In genomic region chr9:14207561-14207936, GRCm38 (mm10) we compare ENCODE assay signal across 10 mouse cellular contexts.
DNase-seq lines count a peak whose midpoint lies in the region; ATAC-seq lines count a peak whose summit lies in the region.
"Had no signal": no experiment of that assay in that cellular context is flagged by ENCODE, and none has a peak within 500 bp of the region (broad histone marks: within the 10 kb centered on the region; RNA-seq: fewer than 3 reads in every experiment).

No protein-coding gene starts in this region.

- H3K4me1 ChIP-seq in heart, embryonic 11.5 days (ENCODE audit: control insufficient read depth, insufficient read depth, low read length) = no peaks in the 10 kb centered on the region
- H3K4me1 ChIP-seq in heart, embryonic 16.5 days (ENCODE audit: control insufficient read depth, insufficient read depth, low read length) = peaks cover 2% of the 10 kb centered on the region; the same call in 1 of the 2 replicates
- peaks cover 20% of the 10 kb centered on the region for H3K4me1 ChIP-seq in kidney, embryonic 16.5 days (ENCODE audit: insufficient read depth, low read length)

- no peaks in the 10 kb centered on the region for H3K36me3 ChIP-seq in heart, embryonic 11.5 days (ENCODE audit: control insufficient read depth, insufficient read depth, low read length)
- no peaks in the 10 kb centered on the region for H3K36me3 ChIP-seq in heart, embryonic 16.5 days (ENCODE audit: control insufficient read depth, insufficient read depth)
- H3K36me3 ChIP-seq in kidney, embryonic 16.5 days (ENCODE audit: insufficient read depth, low read length) = no peaks in the 10 kb centered on the region
- H3K36me3 ChIP-seq: limb, embryonic 13.5 days had no signal

- no peaks in the 10 kb centered on the region for H3K27me3 ChIP-seq in heart, embryonic 11.5 days (ENCODE audit: control insufficient read depth, insufficient read depth, low read length)
- H3K27me3 ChIP-seq in heart, embryonic 16.5 days (ENCODE audit: control insufficient read depth, insufficient read depth, low read length) = no peaks in the 10 kb centered on the region
- no peaks in the 10 kb centered on the region for H3K27me3 ChIP-seq in kidney, embryonic 16.5 days (ENCODE audit: insufficient read depth, low read length)
- H3K27me3 ChIP-seq: limb, embryonic 13.5 days had no signal

- peak; percentile 46 for DNase-seq in heart, adult 8-10 months (ENCODE audit: low spot score)
- peak; percentile 70 for DNase-seq in lung, postnatal 36 days
- no peak for DNase-seq in c-Kit-positive CD71-positive TER-119-positive erythroid progenitor cells, embryonic 14.5 days (ENCODE audit: low spot score)
- DNase-seq in cerebellum, adult 9-10 months = no peak
- DNase-seq in frontal cortex, postnatal 14 days (ENCODE audit: low spot score in 2 of 2) = no peak
- DNase-seq: B cell, adult 2 months had no signal

- no peak overlapping the region for H3K4me2 ChIP-seq in heart, embryonic 11.5 days
- no peak overlapping the region for H3K4me2 ChIP-seq in heart, embryonic 16.5 days (ENCODE audit: low read depth, low read length)
- H3K4me2 ChIP-seq in kidney, embryonic 16.5 days (replicated peaks; ENCODE audit: low read depth, low read length) = no peak overlapping the region
- H3K4me2 ChIP-seq: limb, embryonic 13.5 days had no signal

- no peak overlapping the region for H3K9ac ChIP-seq in heart, embryonic 11.5 days (ENCODE audit: low read depth, low read length)
- H3K9ac ChIP-seq in heart, embryonic 16.5 days (ENCODE audit: low read length) = no peak overlapping the region
- H3K9ac ChIP-seq in kidney, embryonic 16.5 days (replicated peaks; ENCODE audit: low read length) = no peak overlapping the region
- H3K9ac ChIP-seq: limb, embryonic 13.5 days had no signal

- H3K4me3 ChIP-seq in heart, embryonic 11.5 days (ENCODE audit: low read depth, low read length) = no peak overlapping the region
- no peak overlapping the region for H3K4me3 ChIP-seq in heart, embryonic 16.5 days (ENCODE audit: low read length)
- H3K4me3 ChIP-seq in kidney, embryonic 16.5 days (ENCODE audit: low read length) = no peak overlapping the region
- H3K4me3 ChIP-seq: limb, embryonic 13.5 days had no signal

- WGBS in heart, embryonic 11.5 days (ENCODE audit: insufficient replicate concordance) = 58% methylated on average over 3 of the region's 3 CpGs
- 50% methylated on average over 3 of the region's 3 CpGs for WGBS in heart, embryonic 16.5 days
- 49% methylated on average over 3 of the region's 3 CpGs for WGBS in kidney, embryonic 16.5 days

- H3K9me3 ChIP-seq in heart, embryonic 11.5 days (replicated peaks; ENCODE audit: control insufficient read depth, low read length) = no peaks in the 10 kb centered on the region
- no peaks in the 10 kb centered on the region for H3K9me3 ChIP-seq in heart, embryonic 16.5 days (replicated peaks; ENCODE audit: control insufficient read depth, low read length)
- H3K9me3 ChIP-seq in kidney, embryonic 16.5 days (ENCODE audit: low read length) = no peaks in the 10 kb centered on the region
- H3K9me3 ChIP-seq: limb, embryonic 13.5 days had no signal

- no peak overlapping the region for H3K27ac ChIP-seq in heart, embryonic 11.5 days (ENCODE audit: low read depth, low read length)
- no peak overlapping the region for H3K27ac ChIP-seq in heart, embryonic 16.5 days (ENCODE audit: low read length)
- no peak overlapping the region; the same call in 1 of the 2 replicates for H3K27ac ChIP-seq in kidney, embryonic 16.5 days (ENCODE audit: low read length)
- H3K27ac ChIP-seq: limb, embryonic 13.5 days had no signal

- no peak for ATAC-seq in heart, embryonic 11.5 days (replicated peaks; ENCODE audit: insufficient number of reproducible peaks, low FRiP score, low TSS enrichment)
- 0 out of 2 replicates have a peak, but pooled peaks have one; percentile 43 for ATAC-seq in heart, embryonic 16.5 days (replicated peaks; ENCODE audit: extremely low read depth, insufficient read depth, low FRiP score)
- ATAC-seq in kidney, embryonic 16.5 days (ENCODE audit: low FRiP score, low TSS enrichment) = peak; percentile 44; the same call in 1 of the 2 replicates

Comparison
In these comparisons a context has a peak if more than half of its experiments do, and no peak if none do; other contexts are left out.
1. DNase-seq: peak in heart, adult 8-10 months (single experiment) and lung, postnatal 36 days (single experiment); none in c-Kit-positive CD71-positive TER-119-positive erythroid progenitor cells, embryonic 14.5 days (single experiment), cerebellum, adult 9-10 months (single experiment) and frontal cortex, postnatal 14 days (0 of 2).